Mouse (Mus musculus): ENCODE measurements around the gene Ptgfrn. TPM values are rescaled to one million over a fixed set of nuclear protein-coding genes. Genes with fewer than 3 reads are reported as not detected.

Ptgfrn gene
- polyA plus RNA-seq, 1 experiment from 2014 or later = 0.24 TPM

GRCm38 (mm10) chr3:101103770-101104169 lies 6.3 kb downstream of the Ptgfrn start:
- Histone ChIP-seq H3K4me2 (no peak overlapping the region), H3K9me3 (replicated peaks) (no peaks in the 10 kb centered on the region), H3K4me3 (replicated peaks) (no peak overlapping the region), H3K4me1 (replicated peaks) (no peaks in the 10 kb centered on the region), H3K27me3 (peaks cover 18% of the 10 kb centered on the region), H3K36me3 (replicated peaks) (no peaks in the 10 kb centered on the region), H3K9ac (no peak overlapping the region), H3K27ac (replicated peaks) (no peak overlapping the region)
- 70% methylated on average over 9 of the region's 9 CpGs for WGBS (ENCODE audit: insufficient replicate concordance)
- no peak for ATAC-seq (ENCODE audit: insufficient read depth)

DNA sequence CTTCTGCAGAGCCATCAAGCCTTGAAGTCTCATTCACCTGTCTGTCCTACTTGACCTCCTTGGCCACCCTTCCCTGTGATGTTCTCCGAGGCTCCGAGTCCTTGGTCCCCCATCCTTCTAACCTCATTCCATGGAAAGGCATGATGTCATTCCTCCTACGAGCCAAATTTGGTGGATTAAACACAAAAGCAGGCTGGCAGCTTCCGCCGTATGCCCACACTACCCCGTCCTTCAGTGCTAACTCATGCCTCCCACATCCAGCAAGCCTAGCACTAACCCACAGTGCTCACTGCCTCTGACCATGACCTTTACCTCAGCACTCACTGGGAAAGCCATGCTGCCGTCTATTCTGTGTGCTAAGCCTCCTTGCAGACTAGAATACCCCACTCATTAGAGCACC lies 8.0 kb downstream of the Ptgfrn start:
- H3K4me3 ChIP-seq (replicated peaks) = no peak overlapping the region
- WGBS (ENCODE audit: insufficient replicate concordance) = 61% methylated on average over 7 of the region's 7 CpGs
- no peaks in the 10 kb centered on the region for H3K36me3 ChIP-seq (replicated peaks)
- peaks cover 2% of the 10 kb centered on the region for H3K27me3 ChIP-seq
- H3K4me1 ChIP-seq (replicated peaks) = no peaks in the 10 kb centered on the region
- H3K9ac ChIP-seq = no peak overlapping the region
- no peak for ATAC-seq (ENCODE audit: insufficient read depth)
- no peak overlapping the region for H3K27ac ChIP-seq (replicated peaks)
- no peaks in the 10 kb centered on the region for H3K9me3 ChIP-seq (replicated peaks)
- no peak overlapping the region for H3K4me2 ChIP-seq

DNA sequence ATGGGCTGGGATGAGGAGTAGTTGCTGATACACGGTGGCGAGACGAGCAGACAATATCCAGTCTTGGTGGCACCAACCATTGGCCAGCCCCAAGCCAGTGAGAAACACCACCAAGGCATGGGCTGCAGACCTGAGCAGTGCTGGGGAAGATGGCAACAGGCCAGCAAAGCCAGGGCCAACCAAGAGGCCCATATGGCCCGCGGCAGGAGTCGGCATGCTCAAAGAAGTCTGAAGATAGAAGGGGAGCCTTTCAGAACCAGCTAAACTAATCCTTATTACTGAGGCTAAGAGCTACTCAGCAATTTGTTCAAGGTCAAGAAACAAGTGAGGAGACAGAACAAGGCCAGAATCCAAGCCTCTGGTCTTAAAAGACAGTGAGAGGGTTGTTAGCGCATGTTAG lies 8.9 kb downstream of the Ptgfrn start:
- no peak overlapping the region for H3K9ac ChIP-seq
- no peaks in the 10 kb centered on the region for H3K9me3 ChIP-seq (replicated peaks)
- 74% methylated on average over 7 of the region's 7 CpGs for WGBS (ENCODE audit: insufficient replicate concordance)
- no peaks in the 10 kb centered on the region; the same call in 1 of the 2 replicates for H3K27me3 ChIP-seq
- no peaks in the 10 kb centered on the region for H3K4me1 ChIP-seq (replicated peaks)
- no peak for ATAC-seq (ENCODE audit: insufficient read depth)
- H3K36me3 ChIP-seq (replicated peaks) = no peaks in the 10 kb centered on the region
- H3K27ac ChIP-seq (replicated peaks) = no peak overlapping the region
- H3K4me2 ChIP-seq = no peak overlapping the region
- H3K4me3 ChIP-seq (replicated peaks) = no peak overlapping the region

DNA sequence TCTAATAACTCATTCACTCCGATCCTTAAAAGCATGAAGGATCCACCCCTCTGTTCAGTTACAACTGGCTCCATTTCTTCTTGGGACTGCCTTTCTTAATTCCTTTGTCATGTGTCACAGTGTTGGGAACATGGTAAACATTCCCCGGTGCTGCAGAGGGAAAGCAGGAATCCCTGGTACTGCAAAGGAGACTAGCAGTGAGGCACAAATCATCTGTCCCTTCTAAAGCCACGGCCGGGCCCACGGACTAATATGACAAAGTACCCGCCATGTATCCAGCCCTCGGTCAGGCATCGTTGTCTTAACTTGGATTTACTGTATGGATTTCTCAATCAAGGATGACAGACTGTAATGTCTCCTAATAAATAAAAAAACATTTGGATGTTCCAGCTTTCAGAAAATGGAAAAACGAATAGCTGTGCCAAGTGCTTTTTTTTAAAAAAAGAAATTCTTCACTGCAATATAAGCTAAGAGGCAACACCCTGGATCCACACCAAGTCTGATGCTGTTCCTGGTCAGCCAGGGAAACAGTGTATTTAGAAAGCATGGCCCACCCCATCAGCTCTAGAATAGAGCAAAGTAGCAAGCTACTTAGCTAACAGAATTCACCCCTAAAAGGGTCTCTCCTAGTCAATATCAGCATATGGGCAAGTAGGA lies 10.2 kb downstream of the Ptgfrn start:
- H3K9me3 ChIP-seq (replicated peaks) = no peaks in the 10 kb centered on the region
- H3K4me1 ChIP-seq (replicated peaks) = no peaks in the 10 kb centered on the region
- no peak for ATAC-seq (ENCODE audit: insufficient read depth)
- no peak overlapping the region for H3K4me3 ChIP-seq (replicated peaks)
- no peak overlapping the region for H3K9ac ChIP-seq
- 64% methylated on average over 9 of the region's 9 CpGs for WGBS (ENCODE audit: insufficient replicate concordance)
- no peaks in the 10 kb centered on the region for H3K27me3 ChIP-seq
- no peak overlapping the region for H3K27ac ChIP-seq (replicated peaks)
- H3K36me3 ChIP-seq (replicated peaks) = no peaks in the 10 kb centered on the region
- H3K4me2 ChIP-seq = no peak overlapping the region

GRCm38 (mm10) chr3:101098073-101098472 lies 12.0 kb downstream of the Ptgfrn start:
- 21% methylated on average over 4 of the region's 4 CpGs for WGBS (ENCODE audit: insufficient replicate concordance)
- Histone ChIP-seq H3K36me3 (replicated peaks) (no peaks in the 10 kb centered on the region), H3K4me3 (replicated peaks) (no peak overlapping the region), H3K27me3 (no peaks in the 10 kb centered on the region), H3K4me1 (replicated peaks) (no peaks in the 10 kb centered on the region), H3K27ac (replicated peaks) (no peak overlapping the region), H3K9ac (no peak overlapping the region), H3K9me3 (replicated peaks) (no peaks in the 10 kb centered on the region), H3K4me2 (no peak overlapping the region)
- no peak for ATAC-seq (ENCODE audit: insufficient read depth)

DNA sequence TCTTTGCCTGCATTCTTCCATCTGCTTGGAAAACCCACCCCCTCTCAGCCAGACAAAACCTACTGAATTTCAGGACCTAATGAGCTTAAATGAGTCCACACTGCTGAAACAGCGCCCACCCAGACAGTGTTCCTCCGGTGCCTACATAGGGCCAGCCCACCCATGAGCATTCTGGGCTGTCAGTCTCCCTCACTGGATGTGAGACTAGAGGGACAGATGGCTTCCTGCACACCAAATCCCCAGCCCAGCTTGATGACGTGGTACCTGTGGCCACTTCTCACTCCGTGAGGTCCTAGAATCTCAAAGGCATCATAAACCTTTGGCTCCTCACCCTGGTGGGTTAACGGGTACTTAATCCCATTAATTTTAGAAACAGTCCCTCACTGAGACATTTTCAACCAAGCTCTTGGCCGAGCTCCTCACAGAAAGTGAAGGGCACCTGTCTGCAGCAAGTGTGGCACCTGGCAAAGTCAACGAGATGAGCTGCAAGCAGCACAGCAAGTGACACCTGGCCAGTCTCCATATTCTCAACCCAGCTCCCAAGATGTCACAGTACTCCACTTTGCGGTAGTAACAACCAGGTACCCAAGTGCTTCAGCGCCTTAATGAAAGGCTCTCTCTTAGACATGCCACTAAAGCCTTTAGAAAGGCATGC lies 12.8 kb downstream of the Ptgfrn start:
- Histone ChIP-seq H3K27ac (replicated peaks) (no peak overlapping the region), H3K9ac (no peak overlapping the region), H3K27me3 (no peaks in the 10 kb centered on the region), H3K36me3 (replicated peaks) (no peaks in the 10 kb centered on the region), H3K4me2 (no peak overlapping the region), H3K4me1 (replicated peaks) (no peaks in the 10 kb centered on the region), H3K9me3 (replicated peaks) (no peaks in the 10 kb centered on the region), H3K4me3 (replicated peaks) (no peak overlapping the region)
- WGBS (ENCODE audit: insufficient replicate concordance) = 54% methylated on average over 9 of the region's 9 CpGs
- no peak for ATAC-seq (ENCODE audit: insufficient read depth)

DNA sequence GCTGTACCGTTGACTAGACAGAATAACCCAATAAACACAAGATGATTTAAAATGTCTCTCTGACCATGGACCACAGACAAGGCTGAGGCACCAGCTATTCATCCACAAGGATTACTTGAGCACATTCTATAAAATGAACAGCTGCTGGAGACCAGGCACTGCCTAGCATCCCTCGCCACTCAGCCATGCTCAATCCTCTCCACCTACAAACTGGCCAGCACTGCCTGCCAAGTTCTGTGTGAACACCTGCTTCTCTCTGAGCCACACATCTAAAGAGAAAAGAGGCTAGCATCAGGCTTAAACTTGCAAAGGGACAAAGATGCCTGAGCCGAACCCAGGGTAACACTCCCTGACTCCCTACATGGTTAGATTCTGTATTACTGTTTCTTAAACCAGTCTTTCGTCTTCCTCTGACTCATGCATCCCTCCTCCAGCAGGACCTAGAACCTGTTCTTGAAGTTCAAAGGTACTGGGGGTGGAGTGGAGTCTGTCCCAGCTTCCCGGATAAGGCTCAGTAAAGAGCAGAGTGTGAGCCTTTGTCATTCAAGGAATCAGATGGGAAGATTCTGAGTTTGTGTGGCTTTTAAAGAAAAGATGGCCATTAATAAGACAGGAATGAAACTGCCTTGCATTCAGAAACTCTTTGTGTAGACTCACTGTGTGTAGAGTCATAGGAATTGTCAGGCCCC lies 14.2 kb downstream of the Ptgfrn start:
- H3K4me1 ChIP-seq (replicated peaks) = no peaks in the 10 kb centered on the region
- no peak overlapping the region for H3K9ac ChIP-seq
- 65% methylated on average over 5 of the region's 5 CpGs for WGBS (ENCODE audit: insufficient replicate concordance)
- H3K4me3 ChIP-seq (replicated peaks) = no peak overlapping the region
- H3K4me2 ChIP-seq = no peak overlapping the region
- no peaks in the 10 kb centered on the region for H3K9me3 ChIP-seq (replicated peaks)
- H3K27ac ChIP-seq (replicated peaks) = no peak overlapping the region
- no peak for ATAC-seq (ENCODE audit: insufficient read depth)
- no peaks in the 10 kb centered on the region for H3K36me3 ChIP-seq (replicated peaks)
- no peaks in the 10 kb centered on the region for H3K27me3 ChIP-seq

- Histone ChIP-seq H3K9ac (no peak overlapping the region), H3K27ac (replicated peaks) (no peak overlapping the region), H3K27me3 (no peaks in the 10 kb centered on the region), H3K36me3 (replicated peaks) (no peaks in the 10 kb centered on the region), H3K9me3 (replicated peaks) (no peaks in the 10 kb centered on the region), H3K4me2 (no peak overlapping the region), H3K4me1 (replicated peaks) (no peaks in the 10 kb centered on the region), H3K4me3 (replicated peaks) (no peak overlapping the region)
- WGBS (ENCODE audit: insufficient replicate concordance) = 76% methylated on average over 13 of the region's 13 CpGs
- no peak for ATAC-seq (ENCODE audit: insufficient read depth)
Observed at GRCm38 (mm10) chr3:101092202-101092601, 17.9 kb downstream of the Ptgfrn start.

- 62% methylated on average over 7 of the region's 7 CpGs for WGBS (ENCODE audit: insufficient replicate concordance)
- Histone ChIP-seq H3K9ac (no peak overlapping the region), H3K9me3 (replicated peaks) (no peaks in the 10 kb centered on the region), H3K27me3 (no peaks in the 10 kb centered on the region), H3K4me3 (replicated peaks) (no peak overlapping the region), H3K27ac (replicated peaks) (no peak overlapping the region), H3K36me3 (replicated peaks) (no peaks in the 10 kb centered on the region), H3K4me2 (no peak overlapping the region), H3K4me1 (replicated peaks) (no peaks in the 10 kb centered on the region)
- ATAC-seq (ENCODE audit: insufficient read depth) = no peak
Observed at GRCm38 (mm10) chr3:101086584-101087445, 23.3 kb downstream of the Ptgfrn start.

DNA sequence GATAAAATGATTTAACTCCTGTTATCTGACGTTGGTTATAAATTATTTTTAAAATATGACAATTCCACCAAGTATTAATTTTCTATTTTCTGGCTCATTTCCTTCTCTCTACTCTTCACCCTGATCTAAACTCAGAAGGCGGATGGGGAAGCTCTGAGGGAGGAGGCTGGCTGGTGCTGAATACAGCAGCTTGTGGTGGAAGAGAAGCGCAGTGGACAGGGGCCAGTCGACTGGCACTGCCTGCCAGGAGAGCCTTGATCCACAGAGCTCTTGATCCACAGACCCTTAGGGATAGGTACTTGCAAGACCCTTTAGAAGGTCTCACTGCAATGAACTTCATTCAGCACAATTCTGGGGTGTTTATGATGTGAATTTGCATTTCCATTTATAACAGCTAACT lies 29.2 kb downstream of the Ptgfrn start:
- Histone ChIP-seq H3K4me3 (replicated peaks) (no peak overlapping the region), H3K9ac (no peak overlapping the region), H3K36me3 (replicated peaks) (no peaks in the 10 kb centered on the region), H3K4me1 (replicated peaks) (no peaks in the 10 kb centered on the region), H3K27ac (replicated peaks) (no peak overlapping the region), H3K4me2 (no peak overlapping the region), H3K27me3 (no peaks in the 10 kb centered on the region), H3K9me3 (replicated peaks) (no peaks in the 10 kb centered on the region)
- ATAC-seq (ENCODE audit: insufficient read depth) = no peak
- 73% methylated on average over 4 of the region's 4 CpGs for WGBS (ENCODE audit: insufficient replicate concordance)

GRCm38 (mm10) chr3:101078344-101078743 lies 31.7 kb downstream of the Ptgfrn start:
- WGBS (ENCODE audit: insufficient replicate concordance) = 58% methylated on average over 1 of the region's 1 CpGs
- Histone ChIP-seq H3K4me1 (replicated peaks) (no peaks in the 10 kb centered on the region), H3K4me2 (no peak overlapping the region), H3K27ac (replicated peaks) (no peak overlapping the region), H3K9me3 (replicated peaks) (no peaks in the 10 kb centered on the region), H3K9ac (no peak overlapping the region), H3K27me3 (no peaks in the 10 kb centered on the region), H3K4me3 (replicated peaks) (no peak overlapping the region), H3K36me3 (replicated peaks) (no peaks in the 10 kb centered on the region)
- ATAC-seq (ENCODE audit: insufficient read depth) = no peak
